Mouse (Mus musculus): Measurements from ENCODE around the gene Cast. TPM values are rescaled to one million over a fixed set of nuclear protein-coding genes. Genes with fewer than 3 reads are reported as not detected.

Gene Cast
- polyA plus RNA-seq, 1 experiment from 2014 or later = 36.0 TPM

Other genes starting within 250 kb of the Cast start
- 6.3 and 8.2 TPM in 2 replicates for gene Erap1, start 169.2 kb downstream of the Cast start, polyA plus RNA-seq (2016; fragmentation: Nextera tagmentation; extraction: Ambion mirVana)